Mouse (Mus musculus) heart, postnatal 0 days (tissue): ENCODE data around the gene Stra6. TPM values are rescaled to one million over a fixed set of nuclear protein-coding genes. Genes with fewer than 3 reads are reported as not detected.

ENCODE experiments used
- ATAC-seq: fragments of 200-750 bp; cut with Nextera tagmentation; 2 replicates; pipeline ENCODE4 v1.8.0; 2017; ENCODE audit warnings: low read depth, moderate number of reproducible peaks, moderate library complexity; ENCODE audit not compliant: insufficient read depth
- DNase-seq: peaks from one replicate; pipeline ENCODE4 v3.0.0-alpha.2; 2016; ENCODE audit warnings: low spot score
- H3K27ac ChIP-seq: fragments of 300-500 bp; sonication (generic); 2 replicates; pipeline ENCODE4 v1.5.1; 2014; ENCODE audit warnings: low read depth, mild to moderate bottlenecking
- H3K27me3 ChIP-seq: fragments of 300-500 bp; sonication (generic); 2 replicates; pipeline ENCODE4 v1.6.1; 2014; ENCODE audit warnings: low read length, mixed read lengths; ENCODE audit not compliant: control insufficient read depth, insufficient read depth
- H3K36me3 ChIP-seq: fragments of 300-500 bp; sonication (generic); replicated peaks from 2 replicates; pipeline ENCODE4 v1.6.1; 2014; ENCODE audit warnings: low read length, mixed read lengths; ENCODE audit not compliant: control insufficient read depth, insufficient read depth
- H3K4me1 ChIP-seq: fragments of 300-500 bp; sonication (generic); 2 replicates; pipeline ENCODE4 v1.6.1; 2014; ENCODE audit warnings: antibody characterized with exemption; ENCODE audit not compliant: control insufficient read depth, insufficient read depth
- H3K4me2 ChIP-seq: fragments of 300-500 bp; sonication (generic); 2 replicates; pipeline ENCODE4 v1.6.1; 2014; ENCODE audit warnings: low read depth, mild to moderate bottlenecking, low read length, moderate library complexity
- H3K4me3 ChIP-seq: fragments of 300-500 bp; sonication (generic); 2 replicates; pipeline ENCODE4 v1.5.1; 2014; ENCODE audit warnings: low read depth, low read length
- H3K9ac ChIP-seq: fragments of 300-500 bp; sonication (generic); replicated peaks from 2 replicates; pipeline ENCODE4 v1.6.1; 2014; ENCODE audit warnings: low read depth, low read length, mixed read lengths
- H3K9me3 ChIP-seq: fragments of 300-500 bp; sonication (generic); replicated peaks from 2 replicates; pipeline ENCODE4 v1.6.1; 2016; ENCODE audit warnings: low read length; ENCODE audit not compliant: control insufficient read depth
- CTCF ChIP-seq: IDR thresholded peaks from 2 replicates; pipeline ENCODE4 v1.5.1; 2016; ENCODE audit warnings: antibody characterized with exemption, control low read depth, low read depth
- EP300 ChIP-seq: IDR thresholded peaks from 2 replicates; pipeline ENCODE4 v1.6.1; 2016; ENCODE audit warnings: antibody characterized with exemption, low read depth
- WGBS: fragments of 180-500 bp; shearing (Covaris S2); extraction: QIAGEN DNeasy Blood & Tissue Kit; methylation state at CpG from one replicate; pipeline ENCODE4 v1.1.7; 2014; 5-methylcytosine and 5-hydroxymethylcytosine counted together
- polyA plus RNA-seq: library from polyadenylated mRNA; unstranded; fragments of >200 nt; fragmentation: Nextera tagmentation; extraction: Ambion mirVana; gene quantifications from 2 replicates; pipeline ENCODE4 v1.2.1, GENCODE M21; 2015
- total RNA-seq: library from RNA; depleted of rRNA; stranded (reverse); fragments of >200 nt; gene quantifications from 2 replicates; pipeline ENCODE4 v1.2.3, GENCODE M21; 2014; ENCODE audit warnings: low replicate concordance

The Stra6 gene
- total and polyA plus RNA-seq, 2 experiments from 2014 or later, result 0.05 TPM; not detected in 1

DNA sequence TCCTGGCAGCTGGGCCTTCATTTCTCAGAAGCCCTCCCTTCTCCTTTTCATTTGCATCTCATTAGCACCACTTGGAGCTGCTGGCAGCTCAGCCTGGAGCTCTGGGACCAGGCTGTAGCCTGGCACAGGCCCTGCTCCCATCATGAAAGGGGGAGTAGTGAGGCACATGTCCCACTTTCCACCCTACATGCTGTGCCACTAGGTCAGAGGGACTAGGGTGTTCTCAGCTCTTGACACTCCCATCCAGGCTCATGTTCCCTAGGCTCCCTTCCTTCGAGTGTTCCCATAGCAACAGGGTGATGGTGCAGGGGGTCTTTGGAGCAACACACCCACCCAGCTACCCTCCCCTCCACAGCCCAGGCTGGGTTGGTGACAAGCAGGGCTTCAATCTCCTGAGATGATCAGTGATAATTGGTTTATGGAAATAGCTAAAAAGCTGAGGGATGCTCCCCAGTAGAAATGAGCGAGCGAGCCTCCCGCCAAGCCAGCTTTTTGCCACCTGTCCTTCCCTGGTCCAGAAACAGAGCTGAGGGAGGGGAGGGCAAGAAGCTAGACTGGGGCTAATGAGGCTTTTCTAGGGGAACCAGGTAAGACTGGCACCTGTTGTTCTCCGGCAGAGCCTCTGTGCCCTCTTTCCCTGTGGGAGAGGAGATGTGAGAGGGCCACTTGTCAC is 33.2 kb downstream of the Stra6 start:
- Histone ChIP-seq H3K4me2 (no peak overlapping the region), H3K27me3 (no peaks in the 10 kb centered on the region), H3K36me3 (no peaks in the 10 kb centered on the region), H3K4me3 (no peak overlapping the region), H3K27ac (no peak overlapping the region), H3K4me1 (0 out of 2 replicates have a peak, but pooled peaks cover 5% of the 10 kb centered on the region), H3K9ac (no peak overlapping the region), H3K9me3 (no peaks in the 10 kb centered on the region)
- ATAC-seq (no peak), DNase-seq (no peak)
- TF ChIP-seq CTCF (no peak), EP300 (no peak)
- 70% methylated on average over 5 of the region's 5 CpGs for WGBS

DNA sequence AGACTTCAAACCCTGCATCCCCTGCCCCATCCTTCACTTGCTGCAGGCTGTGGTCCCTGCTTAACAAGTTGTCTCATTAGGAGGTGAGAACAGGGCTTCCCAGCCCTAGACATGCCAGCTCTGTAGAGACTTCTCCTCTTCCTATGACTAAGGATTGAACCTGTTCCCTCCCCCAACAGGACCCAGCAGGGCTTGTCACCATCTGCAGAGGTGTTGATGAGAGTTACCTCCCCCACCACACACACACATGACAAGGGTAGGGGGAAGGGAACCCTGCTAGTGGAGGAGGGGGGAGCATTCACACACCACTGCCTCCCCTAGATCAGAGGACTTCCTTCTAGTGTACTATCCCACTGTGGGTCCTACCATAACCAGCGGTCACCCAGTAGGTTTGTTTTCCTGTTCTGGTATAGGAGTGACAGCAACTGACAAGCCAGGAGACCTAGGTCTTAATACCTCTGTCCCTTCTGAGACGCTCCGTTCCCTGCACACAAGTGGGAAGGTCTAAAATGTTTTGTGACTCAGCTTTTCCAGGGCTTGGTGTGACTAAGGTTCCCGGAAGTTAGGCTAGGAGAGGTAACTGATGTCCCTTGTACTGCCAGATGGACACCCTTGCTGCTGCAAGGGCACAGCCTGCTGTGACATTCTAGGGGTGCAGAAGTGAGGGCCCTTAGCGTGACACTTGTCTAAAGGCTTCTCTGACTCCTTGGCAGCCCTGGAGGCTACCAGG is 36.4 kb downstream of the Stra6 start:
- Histone ChIP-seq H3K4me1 (no peaks in the 10 kb centered on the region), H3K9me3 (no peaks in the 10 kb centered on the region), H3K4me2 (no peak overlapping the region), H3K9ac (no peak overlapping the region), H3K4me3 (no peak overlapping the region), H3K27ac (no peak overlapping the region), H3K27me3 (peaks cover 4% of the 10 kb centered on the region; the same call in 1 of the 2 replicates), H3K36me3 (no peaks in the 10 kb centered on the region)
- 39% methylated on average over 5 of the region's 5 CpGs for WGBS
- no peak for TF ChIP-seq EP300
- no peak for TF ChIP-seq CTCF
- no peak for DNase-seq
- ATAC-seq, result no peak

DNA sequence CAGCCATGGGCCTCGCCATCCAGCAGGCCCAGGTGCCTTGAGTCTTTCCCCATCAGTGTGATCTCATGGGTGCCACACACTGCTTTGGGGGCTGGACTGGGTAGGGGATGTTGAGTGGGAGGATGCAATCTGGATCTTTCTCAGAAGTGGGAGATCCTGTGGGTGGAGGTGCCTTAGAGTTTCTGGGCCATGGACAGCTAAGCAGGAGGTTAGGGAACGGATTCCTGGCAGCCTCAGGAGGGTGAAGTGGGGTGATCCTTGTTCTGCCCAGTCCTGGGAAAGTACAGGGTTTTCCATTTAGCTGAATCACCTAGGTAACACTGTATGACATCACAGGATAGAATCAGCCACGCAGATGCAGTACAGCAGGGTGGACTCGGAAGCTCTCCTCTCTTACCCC is 38.4 kb downstream of the Stra6 start:
- no peaks in the 10 kb centered on the region for H3K36me3 ChIP-seq
- H3K4me1 ChIP-seq, result no peaks in the 10 kb centered on the region
- ATAC-seq, result no peak
- H3K27ac ChIP-seq, result no peak overlapping the region
- DNase-seq, result no peak
- no peak overlapping the region for H3K9ac ChIP-seq
- no peak overlapping the region for H3K4me3 ChIP-seq
- no peak overlapping the region for H3K4me2 ChIP-seq
- no peaks in the 10 kb centered on the region for H3K9me3 ChIP-seq
- TF ChIP-seq CTCF, result no peak
- no peak for TF ChIP-seq EP300
- WGBS, result 79% methylated on average over 4 of the region's 4 CpGs
- H3K27me3 ChIP-seq, result peaks cover 4% of the 10 kb centered on the region; the same call in 1 of the 2 replicates

DNA sequence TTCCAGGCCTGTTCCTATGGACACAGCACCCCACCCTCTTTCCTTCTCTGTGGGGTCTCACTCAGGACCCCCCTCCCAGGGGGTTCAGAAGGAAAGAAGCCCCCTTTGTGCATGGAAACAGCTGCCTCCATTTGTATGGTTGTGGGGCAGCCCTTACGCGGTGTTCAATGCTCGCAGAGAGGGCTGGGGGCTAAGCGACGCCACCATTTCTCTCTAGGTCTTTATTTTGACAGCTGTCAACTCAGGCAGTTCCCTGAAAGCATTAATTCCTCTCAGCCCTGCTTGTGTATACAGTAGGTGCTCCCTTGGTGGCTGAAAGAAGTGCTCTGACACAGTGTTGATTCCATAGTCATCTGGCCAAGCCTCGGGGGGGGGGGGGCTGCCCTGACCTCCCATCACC is 40.1 kb downstream of the Stra6 start:
- WGBS, result 79% methylated on average over 6 of the region's 6 CpGs
- ATAC-seq (no peak), DNase-seq (no peak)
- no peak overlapping the region for H3K27ac ChIP-seq
- H3K27me3 ChIP-seq, result peaks cover 4% of the 10 kb centered on the region; the same call in 1 of the 2 replicates
- H3K9ac ChIP-seq, result no peak overlapping the region
- no peaks in the 10 kb centered on the region for H3K9me3 ChIP-seq
- H3K4me3 ChIP-seq, result no peak overlapping the region
- no peak overlapping the region for H3K4me2 ChIP-seq
- H3K4me1 ChIP-seq, result no peaks in the 10 kb centered on the region
- no peak for TF ChIP-seq EP300
- no peak for TF ChIP-seq CTCF
- no peaks in the 10 kb centered on the region for H3K36me3 ChIP-seq

DNA sequence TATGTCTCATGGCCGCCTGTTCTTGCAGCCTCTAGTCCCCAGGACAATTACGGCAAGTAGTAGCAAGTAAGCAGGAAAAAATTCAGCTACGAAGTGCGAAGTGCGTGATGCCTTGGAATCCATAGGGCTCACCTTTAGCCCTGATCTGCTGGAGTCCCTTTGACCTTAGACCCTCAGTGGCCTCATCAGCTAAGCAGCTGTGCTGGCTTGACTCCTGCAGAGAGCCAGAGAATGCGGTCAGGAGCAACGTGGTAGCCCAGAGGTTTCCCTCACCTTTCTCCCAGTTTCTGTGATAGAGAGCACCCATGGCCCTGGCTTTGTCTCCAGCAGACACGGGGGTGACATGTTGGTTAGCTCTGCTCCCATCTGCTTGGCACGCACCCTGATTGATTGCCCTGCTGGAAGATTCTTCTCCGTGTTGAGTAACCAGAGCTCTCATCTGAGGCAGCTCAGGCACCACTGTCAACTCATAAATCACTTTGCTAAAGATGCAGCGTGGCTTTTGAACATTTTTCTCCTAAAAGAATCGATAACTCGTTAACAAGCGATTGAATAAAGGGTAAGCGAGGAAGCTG is 42.1 kb downstream of the Stra6 start:
- Histone ChIP-seq H3K27me3 (peaks cover 4% of the 10 kb centered on the region; the same call in 1 of the 2 replicates), H3K27ac (no peak overlapping the region), H3K4me3 (no peak overlapping the region), H3K4me2 (no peak overlapping the region), H3K9ac (no peak overlapping the region), H3K4me1 (no peaks in the 10 kb centered on the region), H3K9me3 (no peaks in the 10 kb centered on the region), H3K36me3 (no peaks in the 10 kb centered on the region)
- no peak for DNase-seq
- 73% methylated on average over 15 of the region's 15 CpGs for WGBS
- no peak for TF ChIP-seq EP300
- no peak for TF ChIP-seq CTCF
- no peak for ATAC-seq
